Mouse (Mus musculus) bone marrow, adult 2 months (tissue): ENCODE results near the gene Abhd12b.

Source experiments
- CTCF ChIP-seq: fragments of 200-500 bp; IDR thresholded peaks from 2 replicates; pipeline ENCODE4 v1.5.1; 2011; ENCODE audit warnings: low read length, control low read depth; ENCODE audit not compliant: control insufficient read depth, insufficient read depth
- POLR2A ChIP-seq: fragments of 200-500 bp; IDR thresholded peaks from 2 replicates; pipeline ENCODE4 v1.6.1; 2011; ENCODE audit warnings: low read depth, mild to moderate bottlenecking, control low read depth, low read length, borderline replicate concordance; ENCODE audit not compliant: control insufficient read depth

GRCm38 (mm10) chr12:70228155-70228554 is 74.2 kb downstream of the Abhd12b start:
- TF ChIP-seq CTCF (no peak), POLR2A (no peak)
